Mouse (Mus musculus) thymus, postnatal 4 days (tissue): ENCODE measurements around the gene Olfr1316.

Source experiments
- DNase-seq: peaks from one replicate; pipeline ENCODE4 v3.0.0; 2021

Gene Olfr1316

GRCm38 (mm10) chr2:112134877-112135276, at the start of gene Olfr1316:
Olfr1316 (minus strand) TSS chr2:112134977.
- no peak for DNase-seq

DNA sequence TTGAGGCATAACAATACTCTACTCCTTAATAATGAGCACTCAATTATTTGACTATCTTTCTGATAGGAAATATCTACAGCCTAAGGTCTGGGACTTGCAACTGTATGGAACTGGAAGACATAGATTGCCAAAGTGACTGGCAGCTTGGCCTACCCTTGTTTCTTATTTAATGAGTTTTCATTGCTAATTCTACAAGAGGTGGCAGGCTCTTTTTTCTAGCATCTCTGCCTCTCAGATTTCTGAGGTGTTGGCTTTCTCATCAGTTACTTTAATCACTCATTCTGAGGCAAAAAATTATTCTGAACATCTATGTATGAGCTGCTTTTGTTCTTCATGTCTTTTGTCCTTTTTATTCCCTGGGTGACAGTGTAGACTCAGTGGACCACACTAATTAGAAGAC, 19.1 kb upstream of the Olfr1316 start, which contains the start of gene Olfr1318:
Gene Olfr1318 (plus strand): TSS at position 301 of the 400 bp plus-strand sequence.
- DNase-seq: no peak

- DNase-seq: no peak
Observed at GRCm38 (mm10) chr2:112140029-112140428, 5.3 kb upstream of the Olfr1316 start, which contains the start of gene Olfr1317. Olfr1317 (plus strand) TSS chr2:112140329.

- no peak for DNase-seq
Observed at GRCm38 (mm10) chr2:112115340-112115739, 19.4 kb downstream of the Olfr1316 start, which contains the start of gene Olfr1315-ps1. Olfr1315-ps1 (minus strand) TSS chr2:112115440.

DNA sequence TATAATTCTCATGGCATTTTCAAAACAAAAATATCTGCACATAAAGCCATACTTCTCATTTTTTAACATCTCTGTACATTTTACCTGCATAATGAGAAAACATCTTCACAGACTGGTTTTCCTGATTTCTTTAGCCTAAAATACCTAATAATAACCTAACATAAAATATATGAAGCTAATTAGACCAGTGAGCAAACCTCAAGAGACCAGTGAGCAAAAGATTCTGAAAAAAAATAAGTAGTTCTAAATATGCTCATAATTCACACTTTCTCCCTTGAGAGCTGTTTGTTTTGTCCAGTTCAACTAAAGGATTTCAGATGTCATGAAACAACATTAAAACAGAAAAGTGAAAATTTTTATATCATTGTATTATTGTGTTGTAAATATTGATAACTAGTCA, 38.1 kb downstream of the Olfr1316 start, which contains the start of gene Olfr1314:
Gene Olfr1314 (minus strand): TSS at position 101 of the 400 bp plus-strand sequence.
- no peak for DNase-seq

DNA sequence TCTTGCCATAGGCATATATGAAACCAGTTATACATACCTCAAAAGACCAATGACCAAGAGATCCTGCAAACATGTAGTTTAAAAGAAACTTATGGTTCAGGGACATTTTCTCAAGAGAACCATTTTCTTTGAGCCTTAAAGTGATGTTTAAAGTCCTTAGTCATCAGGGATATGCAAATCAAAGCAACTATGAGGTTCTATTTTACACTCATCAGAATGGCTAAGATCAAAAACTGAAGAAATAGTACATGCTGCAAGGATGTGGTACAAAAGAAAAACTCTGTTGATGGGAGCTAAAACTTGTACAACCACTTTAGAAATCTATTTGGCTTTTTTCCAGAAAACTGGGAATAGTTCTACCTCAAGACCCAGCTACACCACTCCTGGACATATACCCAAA, 57.0 kb downstream of the Olfr1316 start, which contains the start of gene Olfr1313:
Gene Olfr1313 (minus strand): TSS at position 101 of the 400 bp plus-strand sequence.
- no peak for DNase-seq
